Mouse (Mus musculus) CH12.LX (cell line): ENCODE results near the gene Stk35.

Experiments used
- MYC ChIP-seq: IDR thresholded peaks from 2 replicates; pipeline ENCODE4 v1.6.1; 2011; ENCODE audit warnings: low read depth, mild to moderate bottlenecking, improper control_type of control experiment, low read length
- NELFE ChIP-seq: IDR thresholded peaks from 2 replicates; pipeline ENCODE4 v1.6.1; 2011; ENCODE audit warnings: low read depth, low read length, improper control_type of control experiment
- UBTF ChIP-seq: IDR thresholded peaks from 2 replicates; pipeline ENCODE4 v1.6.1; 2012; ENCODE audit warnings: low read depth, mild to moderate bottlenecking, inconsistent platforms, low read length, improper control_type of control experiment, moderate library complexity

- TF ChIP-seq MYC: no peak
- TF ChIP-seq NELFE: no peak
- TF ChIP-seq UBTF: no peak
Observed at GRCm38 (mm10) chr2:129871246-129871645, 70.9 kb downstream of the Stk35 start.
